Mouse (Mus musculus) hindbrain, embryonic 11.5 days (tissue): ENCODE measurements around the gene Mtx1. TPM values are rescaled to one million over a fixed set of nuclear protein-coding genes. Genes with fewer than 3 reads are reported as not detected.
"Not testable (repeated sequence)": the region's sequence is repeated elsewhere in the genome, so short reads cannot be mapped to it uniquely, and the experiment has no call there.

ENCODE experiments used
- ATAC-seq: fragments of 200-750 bp; cut with Nextera tagmentation; 2 replicates; pipeline ENCODE4 v1.8.0; 2017; ENCODE audit warnings: mild to moderate bottlenecking, moderate TSS enrichment, moderate library complexity; ENCODE audit not compliant: low FRiP score
- DNase-seq: peaks from one replicate; pipeline ENCODE4 v3.0.0-alpha.2; 2015; ENCODE audit warnings: low spot score
- H3K27ac ChIP-seq: fragments of 300-500 bp; sonication (generic); 2 replicates; pipeline ENCODE4 v1.5.1; 2014; ENCODE audit warnings: mild to moderate bottlenecking, low read depth, low read length
- H3K27me3 ChIP-seq: fragments of 300-500 bp; sonication (generic); 2 replicates; pipeline ENCODE4 v1.6.1; 2014; ENCODE audit warnings: mild to moderate bottlenecking, low read length, moderate library complexity, mixed read lengths; ENCODE audit not compliant: control insufficient read depth, insufficient read depth
- H3K36me3 ChIP-seq: fragments of 300-500 bp; sonication (generic); 2 replicates; pipeline ENCODE4 v1.6.1; 2014; ENCODE audit warnings: mild to moderate bottlenecking, low read length, moderate library complexity, mixed read lengths; ENCODE audit not compliant: control insufficient read depth, insufficient read depth
- H3K4me1 ChIP-seq: fragments of 300-500 bp; sonication (generic); replicated peaks from 2 replicates; pipeline ENCODE4 v1.6.1; 2014; ENCODE audit warnings: low read length, mixed read lengths; ENCODE audit not compliant: control insufficient read depth, insufficient read depth
- H3K4me2 ChIP-seq: fragments of 300-500 bp; sonication (generic); replicated peaks from 2 replicates; pipeline ENCODE4 v1.6.1; 2014; ENCODE audit warnings: mild to moderate bottlenecking, low read depth, low read length
- H3K4me3 ChIP-seq: fragments of 300-500 bp; sonication (generic); 2 replicates; pipeline ENCODE4 v1.5.1; 2014; ENCODE audit warnings: low read depth, low read length
- H3K9ac ChIP-seq: fragments of 300-500 bp; sonication (generic); 2 replicates; pipeline ENCODE4 v1.6.1; 2014; ENCODE audit warnings: low read depth, low read length
- H3K9me3 ChIP-seq: fragments of 300-500 bp; sonication (generic); 2 replicates; pipeline ENCODE4 v1.6.1; 2016; ENCODE audit warnings: low read length; ENCODE audit not compliant: control insufficient read depth
- WGBS: fragments of 180-500 bp; shearing (Covaris S2); extraction: QIAGEN DNeasy Blood & Tissue Kit; methylation state at CpG from one replicate; pipeline ENCODE4 v1.1.7; 2014; 5-methylcytosine and 5-hydroxymethylcytosine counted together
- polyA plus RNA-seq: library from polyadenylated mRNA; unstranded; fragments of >200 nt; fragmentation: Nextera tagmentation; extraction: Ambion mirVana; gene quantifications from 2 replicates; pipeline ENCODE4 v1.2.1, GENCODE M21; 2014

The Mtx1 gene
- polyA plus RNA-seq, 1 experiment from 2014 or later: 180 TPM

GRCm38 (mm10) chr3:89165268-89165870, 61.5 kb downstream of the Mtx1 start:
- Histone ChIP-seq H3K36me3 (peaks cover 12% of the 10 kb centered on the region), H3K27me3 (no peaks in the 10 kb centered on the region), H3K27ac (peak overlapping the region; percentile 92), H3K4me3 (peak overlapping the region; percentile 92), H3K4me2 (peak overlapping the region; percentile 55), H3K9ac (peak overlapping the region; percentile 94), H3K9me3 (no peaks in the 10 kb centered on the region), H3K4me1 (peaks cover 2% of the 10 kb centered on the region; the same call in 1 of the 2 replicates)
- DNase-seq: no peak
- 30% methylated on average over 12 of the region's 12 CpGs for WGBS
- no peak for ATAC-seq

- WGBS: under 1% methylated on average over 77 of the region's 79 CpGs
- Histone ChIP-seq H3K27me3 (no peaks in the 10 kb centered on the region), H3K4me3 (peak within 1 kb of the TSS; percentile 92), H3K27ac (peak within 1 kb of the TSS; percentile 92), H3K9ac (peak within 1 kb of the TSS; percentile 94), H3K36me3 (peaks cover 7% of the 10 kb centered on the region), H3K4me1 (peaks cover 2% of the 10 kb centered on the region; the same call in 1 of the 2 replicates), H3K9me3 (no peaks in the 10 kb centered on the region), H3K4me2 (peak within 1 kb of the TSS; percentile 55)
- ATAC-seq (peak; percentile 94), DNase-seq (peak; percentile 97)
These were observed 62.2 kb downstream of the Mtx1 start, which contains the start of gene Clk2 for GRCm38 (mm10) chr3:89164506-89165267. Clk2 (plus strand) TSS chr3:89164795.

DNA sequence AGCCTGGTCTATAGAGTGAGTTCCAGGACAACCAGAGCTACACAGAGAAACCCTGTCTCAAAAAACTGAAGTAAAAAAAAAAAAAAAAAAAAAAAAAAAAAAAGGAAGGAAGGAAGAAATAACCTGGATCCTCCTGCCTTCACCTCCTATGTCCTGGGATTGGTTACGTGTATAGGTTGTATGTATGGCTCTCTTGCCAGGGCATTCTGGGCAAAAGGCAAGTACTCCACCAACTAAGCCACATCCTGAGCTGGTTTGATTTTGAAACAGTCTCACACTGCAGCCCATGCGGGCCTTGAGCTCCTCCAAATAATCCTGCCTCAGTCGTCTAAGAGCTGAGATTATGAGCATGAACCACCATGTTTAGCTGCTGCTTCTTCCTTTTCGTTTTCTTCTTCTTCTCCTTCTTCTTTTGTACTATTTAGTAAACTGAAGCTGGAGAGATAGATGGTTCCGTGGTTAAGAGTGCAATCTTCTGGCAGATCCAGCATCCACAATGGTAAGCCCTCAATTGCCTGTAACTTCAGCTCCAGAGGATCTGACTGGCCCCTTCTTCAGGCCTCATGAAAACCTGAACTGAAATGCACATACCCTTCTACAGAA, 63.1 kb downstream of the Mtx1 start:
- WGBS: 81% methylated on average over 5 of the region's 5 CpGs
- Histone ChIP-seq H3K27ac (no peak overlapping the region), H3K9me3 (no peaks in the 10 kb centered on the region), H3K27me3 (no peaks in the 10 kb centered on the region), H3K9ac (no peak overlapping the region; the same call in 1 of the 2 replicates), H3K4me1 (peaks cover 4% of the 10 kb centered on the region; the same call in 1 of the 2 replicates), H3K36me3 (no peaks in the 10 kb centered on the region), H3K4me2 (peak overlapping the region; percentile 55), H3K4me3 (no peak overlapping the region; the same call in 1 of the 2 replicates)
- no peak for ATAC-seq
- DNase-seq: no peak

DNA sequence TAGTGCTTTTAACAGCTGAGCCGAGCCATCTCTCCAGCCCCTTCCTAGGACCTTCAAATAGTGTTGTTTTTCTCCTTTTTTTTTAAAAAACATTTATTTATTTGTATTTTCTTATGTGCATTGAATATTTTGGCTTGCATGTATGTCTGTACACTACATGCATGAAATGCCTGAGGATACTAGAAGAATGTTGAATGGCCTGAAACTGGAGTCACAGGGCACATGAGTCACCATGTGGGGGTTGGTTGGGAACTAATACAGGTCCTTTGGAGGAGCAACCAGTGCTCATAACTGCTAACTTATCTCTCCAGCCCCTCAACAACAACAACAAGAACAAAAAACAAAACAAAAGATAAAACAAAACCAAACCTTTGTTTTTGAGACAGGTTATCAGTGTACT, 63.8 kb downstream of the Mtx1 start:
- H3K27ac ChIP-seq: no peak overlapping the region
- no peak overlapping the region for H3K4me2 ChIP-seq
- H3K36me3 ChIP-seq: no peaks in the 10 kb centered on the region
- no peak for DNase-seq
- H3K9me3 ChIP-seq: no peaks in the 10 kb centered on the region
- 85% methylated on average over 1 of the region's 1 CpGs for WGBS
- H3K4me1 ChIP-seq: peaks cover 4% of the 10 kb centered on the region; the same call in 1 of the 2 replicates
- no peak overlapping the region for H3K4me3 ChIP-seq
- ATAC-seq: no peak
- no peak overlapping the region for H3K9ac ChIP-seq
- H3K27me3 ChIP-seq: no peaks in the 10 kb centered on the region

- H3K27me3 ChIP-seq: no peaks in the 10 kb centered on the region
- H3K9ac ChIP-seq: no peak overlapping the region
- WGBS: 82% methylated on average over 4 of the region's 4 CpGs
- no peaks in the 10 kb centered on the region for H3K36me3 ChIP-seq
- no peak for ATAC-seq
- H3K4me1 ChIP-seq: peaks cover 4% of the 10 kb centered on the region; the same call in 1 of the 2 replicates
- H3K27ac ChIP-seq: no peak overlapping the region
- H3K4me2 ChIP-seq: no peak overlapping the region
- H3K9me3 ChIP-seq: no peaks in the 10 kb centered on the region
- DNase-seq: no peak
- H3K4me3 ChIP-seq: no peak overlapping the region
These were observed 65.1 kb downstream of the Mtx1 start for GRCm38 (mm10) chr3:89161786-89162185.

GRCm38 (mm10) chr3:89161207-89161606, 65.7 kb downstream of the Mtx1 start:
- not testable (repeated sequence) for H3K9me3 ChIP-seq, H3K4me1 ChIP-seq, H3K4me2 ChIP-seq, H3K4me3 ChIP-seq, H3K27me3 ChIP-seq, DNase-seq, ATAC-seq, H3K36me3 ChIP-seq, H3K9ac ChIP-seq, H3K27ac ChIP-seq

- Histone ChIP-seq H3K4me1 (0 out of 2 replicates have a peak, but pooled peaks cover 4% of the 10 kb centered on the region), H3K9me3 (no peaks in the 10 kb centered on the region), H3K27ac (no peak within 1 kb of the TSS; the same call in 1 of the 2 replicates), H3K4me3 (peak within 1 kb of the TSS; percentile 70), H3K36me3 (no peaks in the 10 kb centered on the region), H3K27me3 (no peaks in the 10 kb centered on the region), H3K9ac (peak within 1 kb of the TSS; percentile 74), H3K4me2 (peak within 1 kb of the TSS; percentile 96)
- peak; percentile 84 for ATAC-seq
- DNase-seq: peak; percentile 88
- 0% methylated on average over 49 of the region's 66 CpGs for WGBS
These were observed 67.1 kb downstream of the Mtx1 start, which contains the start of gene Hcn3 for GRCm38 (mm10) chr3:89159616-89160344. Hcn3 (minus strand) TSS chr3:89160196.

- Histone ChIP-seq H3K4me2 (peak overlapping the region; percentile 96), H3K9me3 (no peaks in the 10 kb centered on the region), H3K27me3 (no peaks in the 10 kb centered on the region), H3K4me3 (peak overlapping the region; percentile 70), H3K9ac (peak overlapping the region; percentile 74), H3K4me1 (0 out of 2 replicates have a peak, but pooled peaks cover 4% of the 10 kb centered on the region), H3K27ac (no peak overlapping the region), H3K36me3 (no peaks in the 10 kb centered on the region)
- peak; percentile 75 for DNase-seq
- 0 out of 2 replicates have a peak, but pooled peaks have one; percentile 10 for ATAC-seq
- 1% methylated on average over 13 of the region's 13 CpGs for WGBS
These were observed 67.7 kb downstream of the Mtx1 start for GRCm38 (mm10) chr3:89159211-89159610.
